Mouse (Mus musculus) lung, embryonic 16.5 days (tissue): ENCODE data around the gene Otulin. TPM values are rescaled to one million over a fixed set of nuclear protein-coding genes. Genes with fewer than 3 reads are reported as not detected.

Experiments
- ATAC-seq: fragments of 200-750 bp; cut with Nextera tagmentation; 2 replicates; pipeline ENCODE4 v1.8.0; 2017; ENCODE audit warnings: low read depth, mild to moderate bottlenecking, moderate library complexity
- H3K27ac ChIP-seq: fragments of 300-500 bp; sonication (generic); 2 replicates; pipeline ENCODE4 v1.5.1; 2014; ENCODE audit warnings: mild to moderate bottlenecking, control low read depth, low read length
- H3K27me3 ChIP-seq: fragments of 300-500 bp; sonication (generic); 2 replicates; pipeline ENCODE4 v1.6.1; 2014; ENCODE audit warnings: low read depth, low read length, mixed read lengths; ENCODE audit not compliant: control insufficient read depth, insufficient read depth
- H3K36me3 ChIP-seq: fragments of 300-500 bp; sonication (generic); 2 replicates; pipeline ENCODE4 v1.6.1; 2014; ENCODE audit warnings: low read length; ENCODE audit not compliant: control insufficient read depth, insufficient read depth
- H3K4me1 ChIP-seq: fragments of 300-500 bp; sonication (generic); replicated peaks from 2 replicates; pipeline ENCODE4 v1.6.1; 2014; ENCODE audit warnings: low read length, mixed read lengths; ENCODE audit not compliant: control insufficient read depth, insufficient read depth
- H3K4me2 ChIP-seq: fragments of 300-500 bp; sonication (generic); 2 replicates; pipeline ENCODE4 v1.6.1; 2014; ENCODE audit warnings: low read depth, low read length, control low read depth
- H3K4me3 ChIP-seq: fragments of 300-500 bp; sonication (generic); 2 replicates; pipeline ENCODE4 v1.5.1; 2014; ENCODE audit warnings: mild to moderate bottlenecking, low read length, control low read depth
- H3K9ac ChIP-seq: fragments of 300-500 bp; sonication (generic); 2 replicates; pipeline ENCODE4 v1.6.1; 2014; ENCODE audit warnings: low read length, control low read depth
- H3K9me3 ChIP-seq: fragments of 300-500 bp; sonication (generic); 2 replicates; pipeline ENCODE4 v1.6.1; 2016; ENCODE audit warnings: low read length; ENCODE audit not compliant: control insufficient read depth
- WGBS: fragments of 180-500 bp; shearing (Covaris S2); extraction: QIAGEN DNeasy Blood & Tissue Kit; methylation state at CpG from one replicate; pipeline ENCODE4 v1.1.7; 2014; 5-methylcytosine and 5-hydroxymethylcytosine counted together
- polyA plus RNA-seq: library from polyadenylated mRNA; unstranded; fragments of >200 nt; fragmentation: Nextera tagmentation; extraction: Ambion mirVana; gene quantifications from 2 replicates; pipeline ENCODE4 v1.2.1, GENCODE M21; 2015

The Otulin gene
- polyA plus RNA-seq, 1 experiment from 2014 or later: 22.4 TPM

GRCm38 (mm10) chr15:27645250-27645649 is 14.8 kb upstream of the Otulin start:
- H3K9me3 ChIP-seq: no peaks in the 10 kb centered on the region
- H3K9ac ChIP-seq: no peak overlapping the region
- H3K36me3 ChIP-seq: no peaks in the 10 kb centered on the region
- H3K4me1 ChIP-seq: no peaks in the 10 kb centered on the region
- no peaks in the 10 kb centered on the region for H3K27me3 ChIP-seq
- no peak overlapping the region for H3K4me3 ChIP-seq
- H3K27ac ChIP-seq: no peak overlapping the region
- no peak for ATAC-seq
- 82% methylated on average over 3 of the region's 3 CpGs for WGBS
- no peak overlapping the region for H3K4me2 ChIP-seq

DNA sequence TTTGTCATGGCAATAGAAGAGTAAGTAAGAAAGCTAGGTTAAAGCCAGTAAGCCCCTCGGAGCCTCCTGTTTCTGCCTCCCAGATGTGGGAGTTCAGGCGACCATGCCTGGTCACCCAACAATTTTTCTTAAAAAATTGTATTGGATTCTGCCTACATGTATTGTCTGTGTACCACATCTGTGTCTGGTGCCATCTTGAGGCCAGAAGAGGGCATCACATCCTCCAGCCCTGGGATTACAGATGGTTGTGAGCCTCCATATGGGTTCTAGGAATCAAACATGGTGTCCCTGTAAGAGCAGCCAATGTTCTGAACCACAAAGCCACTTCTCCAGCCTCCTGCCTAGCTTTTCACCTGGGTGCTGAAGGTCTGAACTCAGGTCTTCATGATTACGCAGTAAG is 12.4 kb upstream of the Otulin start:
- ATAC-seq: no peak
- H3K27me3 ChIP-seq: no peaks in the 10 kb centered on the region
- H3K27ac ChIP-seq: no peak overlapping the region
- H3K36me3 ChIP-seq: no peaks in the 10 kb centered on the region
- no peak overlapping the region for H3K4me3 ChIP-seq
- H3K4me2 ChIP-seq: no peak overlapping the region
- no peak overlapping the region for H3K9ac ChIP-seq
- WGBS: 86% methylated on average over 3 of the region's 3 CpGs
- H3K4me1 ChIP-seq: no peaks in the 10 kb centered on the region
- H3K9me3 ChIP-seq: no peaks in the 10 kb centered on the region

DNA sequence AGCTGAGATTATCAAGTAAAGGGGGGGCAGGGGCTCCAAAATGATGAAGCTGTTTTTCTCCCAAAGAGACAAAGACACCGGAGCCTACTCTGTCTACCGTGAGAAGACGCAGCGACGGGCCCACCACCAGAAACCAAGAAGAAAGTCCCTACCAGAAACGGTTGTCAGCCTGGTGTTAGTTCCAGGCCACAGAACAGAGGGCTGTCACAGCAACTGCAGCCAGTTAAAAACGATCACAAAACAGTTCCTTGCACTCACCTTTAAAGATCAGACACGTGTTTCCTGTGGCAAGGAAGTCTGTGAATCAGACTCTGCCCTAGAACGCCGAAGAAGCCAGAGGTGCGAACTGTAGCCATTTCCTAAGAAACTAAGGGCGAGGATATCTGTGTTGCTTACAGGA is 10.7 kb upstream of the Otulin start:
- WGBS: 39% methylated on average over 12 of the region's 12 CpGs
- no peaks in the 10 kb centered on the region for H3K27me3 ChIP-seq
- H3K9me3 ChIP-seq: no peaks in the 10 kb centered on the region
- no peak overlapping the region for H3K4me3 ChIP-seq
- no peak overlapping the region for H3K9ac ChIP-seq
- ATAC-seq: no peak
- H3K36me3 ChIP-seq: no peaks in the 10 kb centered on the region
- H3K27ac ChIP-seq: no peak overlapping the region
- no peak overlapping the region for H3K4me2 ChIP-seq
- no peaks in the 10 kb centered on the region for H3K4me1 ChIP-seq

DNA sequence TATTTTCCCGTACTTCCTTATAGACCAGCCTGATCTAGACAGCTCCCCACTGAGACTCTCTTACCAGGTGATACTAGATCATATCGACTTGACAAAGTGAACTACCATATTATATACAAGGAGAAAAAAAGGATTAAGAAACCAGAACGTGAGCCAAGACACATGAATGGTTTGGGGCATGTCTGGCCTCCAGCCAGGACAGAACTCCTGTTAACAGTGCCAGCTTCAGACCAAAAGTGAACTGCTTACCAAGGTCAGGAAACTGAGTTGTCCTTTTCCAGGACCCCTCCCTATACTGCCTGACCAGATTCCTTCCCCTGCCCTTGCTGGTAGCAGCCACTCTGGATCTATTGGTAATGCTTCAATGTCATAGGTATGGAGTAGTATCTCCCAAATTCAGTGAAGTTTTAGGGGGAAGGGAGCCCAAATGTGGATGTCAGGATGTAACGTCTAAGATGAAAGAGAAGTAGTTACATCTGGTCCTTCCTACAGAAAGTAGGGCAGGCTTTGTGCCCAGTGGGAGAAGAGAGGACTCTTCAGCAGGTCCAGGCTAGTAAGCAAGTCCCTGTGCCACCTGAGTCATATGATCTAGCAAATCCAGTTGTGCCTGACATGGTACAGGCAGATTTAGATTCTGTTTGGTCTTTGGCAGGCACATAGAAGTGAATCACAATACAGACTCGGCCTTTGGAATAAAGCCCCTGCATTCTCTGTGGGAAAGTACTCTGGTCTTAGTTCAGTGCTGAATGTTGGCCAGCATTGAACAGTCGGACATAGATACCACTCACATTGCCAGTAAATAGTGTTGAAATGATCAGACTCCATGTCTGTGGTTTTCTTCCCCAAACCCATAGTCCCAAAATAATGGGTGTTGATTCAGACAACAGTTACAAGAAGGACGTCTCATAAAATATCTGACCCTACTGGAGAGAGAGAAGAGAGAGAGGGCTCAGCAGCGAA is 3.7 kb upstream of the Otulin start:
- no peak for ATAC-seq
- Histone ChIP-seq H3K4me2 (no peak overlapping the region), H3K36me3 (no peaks in the 10 kb centered on the region), H3K27ac (no peak overlapping the region), H3K4me1 (peaks cover 6% of the 10 kb centered on the region), H3K9me3 (no peaks in the 10 kb centered on the region), H3K9ac (no peak overlapping the region), H3K27me3 (no peaks in the 10 kb centered on the region), H3K4me3 (no peak overlapping the region)
- WGBS: 72% methylated on average over 8 of the region's 8 CpGs

DNA sequence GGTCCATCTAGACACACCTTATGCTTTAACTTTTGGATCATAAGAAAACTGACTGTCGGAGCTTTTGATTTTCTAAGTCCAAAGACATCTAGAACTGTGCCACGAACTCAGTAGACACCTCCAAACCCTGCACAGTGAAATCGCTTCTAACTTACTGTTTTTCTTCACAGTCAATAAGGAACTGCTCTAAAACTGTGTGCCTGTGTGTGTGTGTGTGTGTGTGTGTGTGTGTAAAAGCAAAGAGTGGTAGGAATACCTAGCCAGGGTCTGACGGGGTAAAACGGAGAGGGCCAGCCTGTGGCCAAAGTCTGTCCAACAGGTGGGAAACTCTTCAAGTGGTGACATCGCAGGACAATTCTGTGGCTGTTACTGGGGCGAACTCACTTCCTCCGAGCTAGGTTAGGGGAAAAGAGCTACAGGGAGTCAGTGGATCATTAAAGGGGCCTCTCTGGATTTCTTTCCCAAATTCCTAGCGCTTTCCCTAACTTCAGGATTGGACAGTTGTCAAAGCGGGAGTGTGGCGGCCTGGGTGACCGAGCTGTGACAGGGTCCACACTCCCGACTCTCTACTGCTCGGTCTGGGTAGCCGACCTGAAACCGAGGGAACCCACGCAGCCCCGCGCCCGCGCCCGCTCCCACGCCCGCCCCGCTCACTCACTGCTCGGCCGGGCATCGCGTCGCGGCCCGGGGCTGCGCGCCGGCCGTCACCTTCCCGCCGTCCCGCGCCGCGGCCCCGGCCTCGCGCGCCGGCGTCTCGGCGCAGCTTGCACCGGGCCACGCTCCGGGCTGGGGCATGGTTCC is 493 bp downstream of the Otulin start:
- peak; percentile 67 for ATAC-seq
- peak overlapping the region; percentile 45; the same call in 1 of the 2 replicates for H3K27ac ChIP-seq
- H3K4me1 ChIP-seq: peaks cover 9% of the 10 kb centered on the region
- WGBS: 3% methylated on average over 27 of the region's 53 CpGs
- peak overlapping the region; percentile 89 for H3K9ac ChIP-seq
- H3K4me2 ChIP-seq: peak overlapping the region; percentile 55
- H3K36me3 ChIP-seq: peaks cover 2% of the 10 kb centered on the region; the same call in 1 of the 2 replicates
- peak overlapping the region; percentile 91 for H3K4me3 ChIP-seq
- no peaks in the 10 kb centered on the region for H3K27me3 ChIP-seq
- no peaks in the 10 kb centered on the region for H3K9me3 ChIP-seq

DNA sequence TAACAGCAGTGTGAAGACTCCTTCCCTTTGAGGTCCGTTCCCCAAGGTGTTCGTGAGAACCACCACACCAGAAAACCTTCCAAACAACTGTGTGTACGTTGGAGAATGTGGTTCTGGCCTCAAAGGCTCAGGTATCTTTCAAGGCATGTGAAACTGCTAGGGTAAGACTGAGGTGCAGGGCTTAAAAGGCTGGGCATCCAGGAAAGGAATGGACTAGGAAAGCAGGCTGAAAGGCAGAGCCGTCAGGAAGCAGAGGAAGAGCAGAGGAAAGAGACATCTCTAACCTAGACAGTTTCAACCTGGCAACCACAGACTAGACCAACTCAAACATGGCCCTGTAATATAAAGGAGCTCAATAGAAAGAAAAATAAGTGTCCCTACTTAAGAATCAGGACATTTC is 1.4 kb downstream of the Otulin start:
- peaks cover 9% of the 10 kb centered on the region for H3K4me1 ChIP-seq
- H3K27me3 ChIP-seq: no peaks in the 10 kb centered on the region
- H3K9ac ChIP-seq: no peak overlapping the region
- peaks cover 2% of the 10 kb centered on the region; the same call in 1 of the 2 replicates for H3K36me3 ChIP-seq
- H3K9me3 ChIP-seq: no peaks in the 10 kb centered on the region
- no peak for ATAC-seq
- 71% methylated on average over 4 of the region's 4 CpGs for WGBS
- no peak overlapping the region for H3K4me3 ChIP-seq
- H3K4me2 ChIP-seq: peak overlapping the region; percentile 55
- no peak overlapping the region for H3K27ac ChIP-seq

GRCm38 (mm10) chr15:27627794-27628193 is 2.7 kb downstream of the Otulin start:
- H3K4me2 ChIP-seq: no peak overlapping the region

DNA sequence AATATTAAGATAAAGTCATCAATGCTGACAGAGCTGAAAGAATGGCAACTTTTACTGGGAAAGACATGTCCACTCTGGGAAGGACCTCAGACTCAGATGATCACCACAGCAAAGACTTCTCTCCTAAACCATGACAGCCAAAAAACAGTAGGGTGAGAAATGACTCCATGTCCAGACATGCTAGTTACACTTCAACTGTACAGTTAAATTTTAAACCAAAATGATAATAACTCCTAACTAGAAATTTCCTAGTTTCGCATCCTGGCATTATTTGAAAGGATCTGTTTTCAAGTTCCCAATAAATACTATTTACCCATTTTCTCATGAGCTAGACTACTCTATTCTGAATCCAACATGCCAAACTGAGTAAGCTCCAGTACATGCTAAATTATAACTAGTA is 4.2 kb downstream of the Otulin start:
- no peaks in the 10 kb centered on the region for H3K9me3 ChIP-seq
- H3K4me2 ChIP-seq: no peak overlapping the region
- no peak overlapping the region for H3K27ac ChIP-seq
- no peaks in the 10 kb centered on the region for H3K27me3 ChIP-seq
- H3K9ac ChIP-seq: no peak overlapping the region
- no peak overlapping the region for H3K4me3 ChIP-seq
- no peak for ATAC-seq
- peaks cover 2% of the 10 kb centered on the region; the same call in 1 of the 2 replicates for H3K36me3 ChIP-seq
- H3K4me1 ChIP-seq: peaks cover 9% of the 10 kb centered on the region
- WGBS: 93% methylated on average over 1 of the region's 1 CpGs

More at GRCm38 (mm10) chr15:27627794-27628193, 2.7 kb downstream of the Otulin start:
- Histone ChIP-seq H3K27ac (no peak overlapping the region), H3K4me1 (peaks cover 9% of the 10 kb centered on the region), H3K27me3 (no peaks in the 10 kb centered on the region), H3K9ac (no peak overlapping the region), H3K9me3 (no peaks in the 10 kb centered on the region), H3K4me3 (no peak overlapping the region), H3K36me3 (peaks cover 2% of the 10 kb centered on the region; the same call in 1 of the 2 replicates)
- no peak for ATAC-seq
- WGBS: 86% methylated on average over 9 of the region's 9 CpGs

- H3K4me2 ChIP-seq: no peak overlapping the region
- H3K27ac ChIP-seq: no peak overlapping the region
- 85% methylated on average over 10 of the region's 10 CpGs for WGBS
These were observed 4.6 kb downstream of the Otulin start for GRCm38 (mm10) chr15:27625890-27626255.

More at GRCm38 (mm10) chr15:27625890-27626255, 4.6 kb downstream of the Otulin start:
- no peak overlapping the region for H3K4me3 ChIP-seq
- H3K9ac ChIP-seq: no peak overlapping the region
- H3K27me3 ChIP-seq: no peaks in the 10 kb centered on the region
- no peaks in the 10 kb centered on the region for H3K9me3 ChIP-seq
- peaks cover 4% of the 10 kb centered on the region; the same call in 1 of the 2 replicates for H3K36me3 ChIP-seq
- peaks cover 9% of the 10 kb centered on the region for H3K4me1 ChIP-seq
- no peak for ATAC-seq
